Mouse (Mus musculus): Measurements from ENCODE around the gene Ptprg.

DNA sequence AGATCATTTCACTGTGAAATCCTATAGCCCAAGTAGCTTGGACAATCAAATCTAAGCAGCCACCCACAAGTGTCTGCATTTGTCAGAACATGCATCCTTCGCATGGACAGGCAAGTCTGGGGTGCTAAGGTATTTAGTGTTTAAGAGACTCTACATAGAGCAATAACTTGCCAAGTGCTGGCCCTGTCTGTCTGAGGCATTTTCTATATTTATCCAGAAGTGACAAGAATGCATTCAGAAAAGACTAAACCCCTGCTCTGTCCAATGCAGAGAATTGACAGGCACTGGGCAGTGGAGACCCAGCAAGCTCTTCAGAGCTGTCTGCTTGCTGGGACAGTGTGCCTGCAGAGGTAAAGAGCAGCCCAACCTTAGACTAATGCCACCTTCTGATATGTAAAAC is 625.3 kb downstream of the Ptprg start:
- no peak for TF ChIP-seq EP300 (IDR thresholded peaks at IDR 0.05; ENCODE audit: low read depth)
- TF ChIP-seq CTCF (IDR thresholded peaks at IDR 0.05; ENCODE audit: low read depth), result no peak
